In genomic region chr13:95790883-95791282, GRCm38 (mm10) we compare ENCODE assay signal across 26 mouse cellular contexts.
DNase-seq lines count a peak whose midpoint lies in the region; ATAC-seq and TF ChIP-seq lines count a peak whose summit lies in the region.
"Had no signal": no experiment of that assay in that cellular context is flagged by ENCODE, and none has a peak within 500 bp of the region (broad histone marks: within the 10 kb centered on the region; RNA-seq: fewer than 3 reads in every experiment).

No protein-coding gene starts in this region.

- 66% methylated on average over 6 of the region's 6 CpGs for WGBS in embryonic facial prominence, embryonic 14.5 days
- WGBS in embryonic facial prominence, embryonic 10.5 days, result 88% methylated on average over 6 of the region's 6 CpGs
- WGBS in liver, postnatal 0 days (ENCODE audit: insufficient replicate concordance), result 32% methylated on average over 6 of the region's 6 CpGs
- WGBS in liver, embryonic 12.5 days (ENCODE audit: insufficient replicate concordance), result 49% methylated on average over 6 of the region's 6 CpGs
- 90% methylated on average over 6 of the region's 6 CpGs for WGBS in midbrain, embryonic 10.5 days

- H3K36me3 ChIP-seq in embryonic facial prominence, embryonic 14.5 days (ENCODE audit: control insufficient read depth, insufficient read depth, low read length), result no peaks in the 10 kb centered on the region
- H3K36me3 ChIP-seq in embryonic facial prominence, embryonic 10.5 days (replicated peaks), result 0 out of 2 replicates have a peak, but pooled peaks cover 2% of the 10 kb centered on the region
- H3K36me3 ChIP-seq in liver, postnatal 0 days (replicated peaks; ENCODE audit: insufficient read depth, low read length), result no peaks in the 10 kb centered on the region; the same call in 1 of the 2 replicates
- H3K36me3 ChIP-seq in liver, embryonic 12.5 days, result no peaks in the 10 kb centered on the region
- no peaks in the 10 kb centered on the region for H3K36me3 ChIP-seq in midbrain, embryonic 10.5 days
- H3K36me3 ChIP-seq: embryonic facial prominence, embryonic 12.5 days; forebrain, embryonic 12.5 days; G1E; hindbrain, embryonic 12.5 days; kidney, embryonic 15.5 days; liver, embryonic 15.5 days had no signal

- TF ChIP-seq EP300 in liver, postnatal 0 days (IDR thresholded peaks at IDR 0.05; ENCODE audit: low read depth), result no peak

- ATAC-seq in embryonic facial prominence, embryonic 14.5 days (ENCODE audit: low read depth), result no peak; the same call in 1 of the 2 replicates
- no peak for ATAC-seq in liver, postnatal 0 days
- no peak for ATAC-seq in liver, embryonic 12.5 days
- ATAC-seq in megakaryocyte progenitor cell, adult 5-6 weeks (replicated peaks; ENCODE audit: poor library complexity), result peak; percentile 78
- ATAC-seq: forebrain, postnatal 0 days; intestine, postnatal 0 days; midbrain, embryonic 16.5 days had no signal

- peak; percentile 56 for DNase-seq in embryonic facial prominence, embryonic 14.5 days (ENCODE audit: low spot score)
- DNase-seq in embryonic facial prominence, embryonic 10.5 days (ENCODE audit: low spot score), result no peak
- no peak for DNase-seq in liver, postnatal 0 days
- no peak for DNase-seq in ovary, postnatal 36 days (ENCODE audit: low spot score)
- no peak for DNase-seq in midbrain, embryonic 10.5 days (ENCODE audit: low spot score)
- DNase-seq: adrenal gland, adult 8-10 months; cerebellum, adult 2 months; cerebellum, postnatal 14 days; forebrain, postnatal 0 days; gastrocnemius, postnatal 10 days; kidney, postnatal 36 days; layer of hippocampus, postnatal 36 days; left cerebral cortex, postnatal 4 days; lung, postnatal 4 days; right cerebral cortex, postnatal 4 days had no signal

- H3K9me3 ChIP-seq in embryonic facial prominence, embryonic 14.5 days (ENCODE audit: control insufficient read depth, low read length), result no peaks in the 10 kb centered on the region
- H3K9me3 ChIP-seq in embryonic facial prominence, embryonic 10.5 days, result no peaks in the 10 kb centered on the region
- no peaks in the 10 kb centered on the region for H3K9me3 ChIP-seq in liver, postnatal 0 days (ENCODE audit: low read length)
- no peaks in the 10 kb centered on the region for H3K9me3 ChIP-seq in liver, embryonic 12.5 days (replicated peaks)
- H3K9me3 ChIP-seq in midbrain, embryonic 10.5 days (replicated peaks), result no peaks in the 10 kb centered on the region
- H3K9me3 ChIP-seq: embryonic facial prominence, embryonic 12.5 days; forebrain, embryonic 12.5 days; G1E; hindbrain, embryonic 12.5 days; kidney, embryonic 15.5 days; liver, embryonic 15.5 days had no signal

- H3K27me3 ChIP-seq in embryonic facial prominence, embryonic 14.5 days (replicated peaks; ENCODE audit: control insufficient read depth, insufficient read depth, low read length), result no peaks in the 10 kb centered on the region
- no peaks in the 10 kb centered on the region for H3K27me3 ChIP-seq in embryonic facial prominence, embryonic 10.5 days (replicated peaks; ENCODE audit: low read depth, poor library complexity, severe bottlenecking)
- H3K27me3 ChIP-seq in liver, postnatal 0 days (ENCODE audit: insufficient read depth, low read length), result no peaks in the 10 kb centered on the region
- no peaks in the 10 kb centered on the region for H3K27me3 ChIP-seq in liver, embryonic 12.5 days (replicated peaks)
- H3K27me3 ChIP-seq in midbrain, embryonic 10.5 days (ENCODE audit: low read depth, poor library complexity, severe bottlenecking), result no peaks in the 10 kb centered on the region
- H3K27me3 ChIP-seq: embryonic facial prominence, embryonic 12.5 days; forebrain, embryonic 12.5 days; hindbrain, embryonic 12.5 days; liver, embryonic 15.5 days had no signal

- H3K4me2 ChIP-seq in embryonic facial prominence, embryonic 14.5 days (ENCODE audit: low read depth, low read length), result 0 out of 2 replicates have a peak overlapping the region, but pooled peaks have one; percentile 5
- H3K4me2 ChIP-seq in liver, postnatal 0 days (ENCODE audit: low read depth, low read length), result no peak overlapping the region
- H3K4me2 ChIP-seq in liver, embryonic 12.5 days, result no peak overlapping the region
- H3K4me2 ChIP-seq: embryonic facial prominence, embryonic 12.5 days; forebrain, embryonic 12.5 days; hindbrain, embryonic 12.5 days; kidney, embryonic 15.5 days; liver, embryonic 15.5 days; midbrain, embryonic 11.5 days had no signal

- no peak for TF ChIP-seq CTCF in liver, postnatal 0 days (IDR thresholded peaks at IDR 0.05; ENCODE audit: low read depth)

- H3K4me1 ChIP-seq in embryonic facial prominence, embryonic 14.5 days (ENCODE audit: control insufficient read depth, insufficient read depth, low read length), result peaks cover 4% of the 10 kb centered on the region; the same call in 1 of the 2 replicates
- H3K4me1 ChIP-seq in embryonic facial prominence, embryonic 10.5 days, result peaks cover 12% of the 10 kb centered on the region; the same call in 1 of the 2 replicates
- H3K4me1 ChIP-seq in liver, postnatal 0 days (ENCODE audit: insufficient read depth), result peaks cover 42% of the 10 kb centered on the region
- H3K4me1 ChIP-seq in liver, embryonic 12.5 days, result peaks cover 25% of the 10 kb centered on the region
- H3K4me1 ChIP-seq in midbrain, embryonic 10.5 days, result peaks cover 6% of the 10 kb centered on the region; the same call in 1 of the 2 replicates

- no peak overlapping the region for H3K27ac ChIP-seq in embryonic facial prominence, embryonic 14.5 days (replicated peaks; ENCODE audit: low read depth, low read length)
- no peak overlapping the region for H3K27ac ChIP-seq in embryonic facial prominence, embryonic 10.5 days (replicated peaks)
- peak overlapping the region; percentile 71; the same call in 1 of the 2 replicates for H3K27ac ChIP-seq in liver, postnatal 0 days (ENCODE audit: low read depth)
- H3K27ac ChIP-seq in liver, embryonic 12.5 days, result no peak overlapping the region
- H3K27ac ChIP-seq in midbrain, embryonic 10.5 days (replicated peaks), result no peak overlapping the region
- H3K27ac ChIP-seq: embryonic facial prominence, embryonic 12.5 days; forebrain, embryonic 12.5 days; hindbrain, embryonic 12.5 days; kidney, embryonic 15.5 days had no signal

- H3K4me3 ChIP-seq in embryonic facial prominence, embryonic 14.5 days (ENCODE audit: low read depth, low read length), result no peak overlapping the region
- no peak overlapping the region for H3K4me3 ChIP-seq in embryonic facial prominence, embryonic 10.5 days
- no peak overlapping the region for H3K4me3 ChIP-seq in liver, postnatal 0 days (ENCODE audit: low read depth, low read length)
- H3K4me3 ChIP-seq in liver, embryonic 12.5 days, result no peak overlapping the region
- H3K4me3 ChIP-seq in midbrain, embryonic 10.5 days, result no peak overlapping the region
- H3K4me3 ChIP-seq: embryonic facial prominence, embryonic 12.5 days; forebrain, embryonic 12.5 days; hindbrain, embryonic 12.5 days; kidney, embryonic 15.5 days; liver, embryonic 15.5 days had no signal

- H3K9ac ChIP-seq in embryonic facial prominence, embryonic 14.5 days (ENCODE audit: low read depth, low read length), result no peak overlapping the region
- H3K9ac ChIP-seq in liver, postnatal 0 days (replicated peaks), result no peak overlapping the region
- no peak overlapping the region for H3K9ac ChIP-seq in liver, embryonic 12.5 days
- H3K9ac ChIP-seq: embryonic facial prominence, embryonic 12.5 days; forebrain, embryonic 12.5 days; forebrain, postnatal 0 days; hindbrain, embryonic 12.5 days; kidney, embryonic 15.5 days; liver, embryonic 15.5 days had no signal
